Mouse (Mus musculus): ENCODE data around the gene Meiob. TPM values are rescaled to one million over a fixed set of nuclear protein-coding genes. Genes with fewer than 3 reads are reported as not detected.

Meiob gene
- total and polyA plus RNA-seq, 3 experiments, result 0.14 to 0.18 TPM; not detected in 1

- TF ChIP-seq EP300 (IDR thresholded peaks at IDR 0.05; ENCODE audit: insufficient read depth, low read depth, low read length), result no peak
- TF ChIP-seq POLR2A (IDR thresholded peaks at IDR 0.05; ENCODE audit: insufficient read depth, low read depth, low read length), result no peak
- TF ChIP-seq CTCF (IDR thresholded peaks at IDR 0.05), result no peak
- H3K27ac ChIP-seq, result no peak within 1 kb of the TSS
- intact Hi-C loops (cut with DNase I), result no loop called here
- H3K9ac ChIP-seq (ENCODE audit: low read depth, low read length), result no peak within 1 kb of the TSS
- H3K4me3 ChIP-seq, result no peak within 1 kb of the TSS
- WGBS, result 46% methylated on average over 8 of the region's 8 CpGs
- no peaks in the 10 kb centered on the region for H3K27me3 ChIP-seq (ENCODE audit: control insufficient read depth, insufficient read depth, low read length)
- no peak for DNase-seq
- H3K36me3 ChIP-seq (ENCODE audit: control insufficient read depth, insufficient read depth, low read length), result no peaks in the 10 kb centered on the region
- no peaks in the 10 kb centered on the region for H3K4me1 ChIP-seq (ENCODE audit: control insufficient read depth, insufficient read depth, low read length)
- no peaks in the 10 kb centered on the region for H3K79me2 ChIP-seq (replicated peaks; ENCODE audit: control insufficient read depth, insufficient read depth, low read length)
These were observed 35.8 kb downstream of the Meiob start, which contains the start of gene Hagh for GRCm38 (mm10) chr17:24839842-24840241. Hagh (plus strand) TSS chr17:24840143.

- H3K4me1 ChIP-seq (ENCODE audit: control insufficient read depth, insufficient read depth, low read length), result no peaks in the 10 kb centered on the region
- no peak for DNase-seq
- no peak overlapping the region for H3K27ac ChIP-seq
- H3K27me3 ChIP-seq (ENCODE audit: control insufficient read depth, insufficient read depth, low read length), result no peaks in the 10 kb centered on the region
- H3K4me3 ChIP-seq, result no peak overlapping the region
- no peaks in the 10 kb centered on the region for H3K79me2 ChIP-seq (replicated peaks; ENCODE audit: control insufficient read depth, insufficient read depth, low read length)
- intact Hi-C loops (cut with DNase I), result no loop called here
- no peak overlapping the region for H3K9ac ChIP-seq (ENCODE audit: low read depth, low read length)
- no peak for TF ChIP-seq CTCF (IDR thresholded peaks at IDR 0.05)
- TF ChIP-seq POLR2A (IDR thresholded peaks at IDR 0.05; ENCODE audit: insufficient read depth, low read depth, low read length), result no peak
- no peak for TF ChIP-seq EP300 (IDR thresholded peaks at IDR 0.05; ENCODE audit: insufficient read depth, low read depth, low read length)
- no peaks in the 10 kb centered on the region for H3K36me3 ChIP-seq (ENCODE audit: control insufficient read depth, insufficient read depth, low read length)
- 46% methylated on average over 5 of the region's 5 CpGs for WGBS
These were observed 36.3 kb downstream of the Meiob start for GRCm38 (mm10) chr17:24840341-24840740.

GRCm38 (mm10) chr17:24841133-24841532 is 37.0 kb downstream of the Meiob start:
- Histone ChIP-seq H3K79me2 (replicated peaks; ENCODE audit: control insufficient read depth, insufficient read depth, low read length) (no peaks in the 10 kb centered on the region), H3K36me3 (ENCODE audit: control insufficient read depth, insufficient read depth, low read length) (no peaks in the 10 kb centered on the region), H3K27ac (no peak overlapping the region), H3K27me3 (ENCODE audit: control insufficient read depth, insufficient read depth, low read length) (no peaks in the 10 kb centered on the region), H3K4me1 (ENCODE audit: control insufficient read depth, insufficient read depth, low read length) (no peaks in the 10 kb centered on the region), H3K4me3 (no peak overlapping the region), H3K9ac (ENCODE audit: low read depth, low read length) (no peak overlapping the region)
- no peak for DNase-seq
- TF ChIP-seq EP300 (IDR thresholded peaks at IDR 0.05; ENCODE audit: insufficient read depth, low read depth, low read length) (no peak), CTCF (IDR thresholded peaks at IDR 0.05) (peak; percentile 55)
- intact Hi-C loops (cut with DNase I), result no loop called here
- 58% methylated on average over 4 of the region's 4 CpGs for WGBS

GRCm38 (mm10) chr17:24842631-24843030 is 38.5 kb downstream of the Meiob start:
- DNase-seq, result no peak
- H3K79me2 ChIP-seq (replicated peaks; ENCODE audit: control insufficient read depth, insufficient read depth, low read length), result no peaks in the 10 kb centered on the region
- TF ChIP-seq CTCF (IDR thresholded peaks at IDR 0.05) (peak; percentile 60), POLR2A (IDR thresholded peaks at IDR 0.05; ENCODE audit: insufficient read depth, low read depth, low read length) (no peak)
- no peak overlapping the region for H3K4me3 ChIP-seq
- H3K27ac ChIP-seq, result no peak overlapping the region
- no peaks in the 10 kb centered on the region for H3K27me3 ChIP-seq (ENCODE audit: control insufficient read depth, insufficient read depth, low read length)
- WGBS, result 63% methylated on average over 2 of the region's 2 CpGs
- H3K9ac ChIP-seq (ENCODE audit: low read depth, low read length), result no peak overlapping the region
- intact Hi-C loops (cut with DNase I), result no loop called here
- no peaks in the 10 kb centered on the region for H3K4me1 ChIP-seq (ENCODE audit: control insufficient read depth, insufficient read depth, low read length)
- H3K36me3 ChIP-seq (ENCODE audit: control insufficient read depth, insufficient read depth, low read length), result no peaks in the 10 kb centered on the region

- Histone ChIP-seq H3K79me2 (replicated peaks; ENCODE audit: control insufficient read depth, insufficient read depth, low read length) (no peaks in the 10 kb centered on the region), H3K27me3 (ENCODE audit: control insufficient read depth, insufficient read depth, low read length) (no peaks in the 10 kb centered on the region), H3K4me1 (ENCODE audit: control insufficient read depth, insufficient read depth, low read length) (peaks cover 2% of the 10 kb centered on the region; the same call in 1 of the 2 replicates), H3K36me3 (ENCODE audit: control insufficient read depth, insufficient read depth, low read length) (no peaks in the 10 kb centered on the region), H3K9ac (ENCODE audit: low read depth, low read length) (no peak overlapping the region; the same call in 1 of the 2 replicates), H3K4me3 (no peak overlapping the region; the same call in 1 of the 2 replicates), H3K27ac (no peak overlapping the region; the same call in 1 of the 2 replicates)
- 49% methylated on average over 9 of the region's 9 CpGs for WGBS
- DNase-seq, result no peak
- TF ChIP-seq EP300 (IDR thresholded peaks at IDR 0.05; ENCODE audit: insufficient read depth, low read depth, low read length) (no peak), POLR2A (IDR thresholded peaks at IDR 0.05; ENCODE audit: insufficient read depth, low read depth, low read length) (no peak), CTCF (IDR thresholded peaks at IDR 0.05) (no peak)
- intact Hi-C loops (cut with DNase I), result no loop called here
These were observed 40.4 kb downstream of the Meiob start for GRCm38 (mm10) chr17:24844525-24844924.

- H3K4me1 ChIP-seq (ENCODE audit: control insufficient read depth, insufficient read depth, low read length), result peaks cover 2% of the 10 kb centered on the region
- no peaks in the 10 kb centered on the region for H3K36me3 ChIP-seq (ENCODE audit: control insufficient read depth, insufficient read depth, low read length)
- H3K4me3 ChIP-seq, result no peak overlapping the region
- 84% methylated on average over 1 of the region's 1 CpGs for WGBS
- TF ChIP-seq CTCF (IDR thresholded peaks at IDR 0.05) (no peak), POLR2A (IDR thresholded peaks at IDR 0.05; ENCODE audit: insufficient read depth, low read depth, low read length) (no peak), EP300 (IDR thresholded peaks at IDR 0.05; ENCODE audit: insufficient read depth, low read depth, low read length) (no peak)
- intact Hi-C loops (cut with DNase I), result no loop called here
- H3K27ac ChIP-seq, result no peak overlapping the region
- H3K9ac ChIP-seq (ENCODE audit: low read depth, low read length), result no peak overlapping the region
- no peak for DNase-seq
- no peaks in the 10 kb centered on the region for H3K79me2 ChIP-seq (replicated peaks; ENCODE audit: control insufficient read depth, insufficient read depth, low read length)
- H3K27me3 ChIP-seq (ENCODE audit: control insufficient read depth, insufficient read depth, low read length), result no peaks in the 10 kb centered on the region
These were observed 43.3 kb downstream of the Meiob start for GRCm38 (mm10) chr17:24847386-24847785.
